Mouse (Mus musculus): ENCODE measurements around the gene Cxxc4.

DNA sequence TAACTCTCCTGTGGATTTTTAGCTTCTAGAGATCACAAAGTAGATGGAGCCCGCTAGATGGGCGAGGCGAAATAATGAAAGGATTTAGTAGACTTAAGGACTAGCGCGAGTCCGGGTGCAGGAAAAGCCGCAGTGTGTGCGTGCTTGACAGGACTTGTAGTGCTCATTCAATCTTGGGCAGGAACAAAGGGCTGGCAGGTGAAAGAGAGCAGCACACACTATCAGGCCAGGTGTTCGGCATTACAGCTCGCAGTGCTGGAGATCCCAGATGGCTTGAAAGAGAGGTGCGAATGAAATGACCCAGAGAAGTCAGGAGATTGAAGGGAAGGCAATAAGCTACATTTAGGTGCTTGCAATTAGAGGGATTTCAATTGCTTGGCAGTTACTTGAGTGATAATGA lies 46.2 kb upstream of the Cxxc4 start:
- TF ChIP-seq POLR2AphosphoS5 (IDR thresholded peaks at IDR 0.05; ENCODE audit: insufficient replicate concordance, low read depth, low read length) (no peak), CTCF (IDR thresholded peaks at IDR 0.05; ENCODE audit: low read depth, low read length) (no peak)
